Mouse (Mus musculus): ENCODE results near the gene Gjb4.
A peak's percentile ranks its signal among the peaks of the same experiment; 100 is the strongest.

Gjb4 gene

DNA sequence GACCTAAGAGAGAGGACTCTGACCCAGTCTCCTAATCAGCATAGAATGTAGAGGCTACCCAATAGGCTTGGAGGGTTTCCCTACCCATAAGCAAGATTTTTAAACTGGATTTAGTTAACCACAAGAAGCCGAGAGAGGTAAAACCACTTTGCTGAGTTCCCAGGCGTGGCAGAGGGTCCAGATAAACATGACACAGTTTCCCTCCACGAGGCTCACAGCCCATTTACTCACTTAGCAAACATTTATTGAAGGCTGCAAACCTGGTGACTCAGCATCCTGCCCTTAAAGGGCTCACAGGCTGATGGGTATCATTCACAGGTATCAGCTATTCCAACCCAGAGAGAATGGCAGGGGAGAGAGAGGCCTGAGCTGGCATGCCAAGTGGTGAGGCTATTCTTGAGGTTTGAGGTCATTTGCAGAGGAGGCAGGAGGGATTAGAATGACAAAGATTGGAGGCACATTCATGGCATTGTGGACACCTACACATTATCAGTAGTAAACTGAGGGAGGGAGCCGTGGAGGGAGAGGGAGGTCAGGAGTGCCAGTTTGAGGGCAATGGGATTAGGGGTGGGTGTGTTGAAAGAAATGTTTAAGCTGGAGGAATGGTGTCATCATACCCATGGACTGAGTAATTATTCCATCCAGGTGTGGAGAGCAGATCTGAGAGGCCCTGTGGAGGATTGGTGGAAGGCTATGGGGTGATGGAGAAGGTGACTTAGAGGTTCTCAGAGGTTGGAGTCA is 4.2 kb downstream of the Gjb4 start:
- DNase-seq, result no peak

DNA sequence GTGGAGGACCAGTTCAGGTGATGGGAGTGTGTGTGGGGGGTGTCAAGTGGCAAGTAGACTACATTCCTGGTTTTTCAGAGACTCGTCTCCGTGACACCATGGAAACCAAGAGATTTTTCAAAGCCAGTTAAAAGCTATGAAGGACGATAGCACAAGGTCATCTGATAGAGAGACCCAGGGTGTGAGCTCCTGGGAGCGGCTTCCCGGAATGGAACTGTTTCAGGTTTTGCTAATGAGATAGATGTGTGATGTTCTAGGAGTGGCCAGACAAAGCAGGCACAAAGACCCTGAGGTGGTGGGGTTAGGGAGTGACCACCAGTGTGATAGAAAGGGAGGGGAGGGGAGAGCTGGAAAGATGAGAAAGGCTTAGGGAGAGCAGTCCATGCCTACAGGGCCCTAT is 8.9 kb downstream of the Gjb4 start:
- DNase-seq, result no peak

DNA sequence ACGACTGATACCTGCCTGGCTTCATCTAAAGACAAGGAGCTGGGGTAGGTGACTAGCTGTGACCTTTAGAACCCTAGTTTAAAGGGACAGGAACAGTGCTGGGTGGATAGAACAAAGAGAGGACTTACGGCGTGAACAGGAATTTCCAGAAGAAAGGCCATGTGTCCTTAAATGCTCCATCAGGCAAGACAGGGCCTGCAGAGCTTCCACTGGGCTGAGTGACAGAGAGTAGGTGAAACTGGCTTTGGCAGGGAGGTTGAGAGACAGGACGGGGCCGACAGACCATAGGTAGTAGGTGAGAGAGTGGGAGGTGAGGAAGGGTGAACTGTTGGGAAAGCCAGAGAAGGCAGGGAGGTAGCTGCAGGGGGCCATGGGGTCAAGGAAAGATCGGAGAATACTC is 12.5 kb downstream of the Gjb4 start:
- DNase-seq, result no peak

DNA sequence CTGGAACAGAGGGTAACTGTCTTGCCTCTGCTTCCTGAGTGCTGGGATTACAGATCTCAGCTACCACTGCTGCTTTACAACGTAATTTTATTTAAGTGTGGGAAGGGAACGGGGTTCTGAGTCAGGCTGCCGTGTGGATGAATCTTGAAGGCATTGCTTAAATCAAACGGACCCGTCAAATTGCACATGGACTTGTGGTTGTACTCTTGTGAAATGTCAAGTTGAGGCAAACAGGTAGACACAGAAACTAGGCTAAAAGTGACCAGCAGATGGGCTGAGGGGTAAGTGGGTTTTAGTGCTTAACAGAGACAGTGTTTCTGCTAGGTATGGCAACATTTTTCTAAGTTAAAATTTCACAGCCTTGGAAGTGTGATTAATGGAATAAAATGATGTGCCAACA is 16.2 kb downstream of the Gjb4 start:
- DNase-seq, result no peak

DNA sequence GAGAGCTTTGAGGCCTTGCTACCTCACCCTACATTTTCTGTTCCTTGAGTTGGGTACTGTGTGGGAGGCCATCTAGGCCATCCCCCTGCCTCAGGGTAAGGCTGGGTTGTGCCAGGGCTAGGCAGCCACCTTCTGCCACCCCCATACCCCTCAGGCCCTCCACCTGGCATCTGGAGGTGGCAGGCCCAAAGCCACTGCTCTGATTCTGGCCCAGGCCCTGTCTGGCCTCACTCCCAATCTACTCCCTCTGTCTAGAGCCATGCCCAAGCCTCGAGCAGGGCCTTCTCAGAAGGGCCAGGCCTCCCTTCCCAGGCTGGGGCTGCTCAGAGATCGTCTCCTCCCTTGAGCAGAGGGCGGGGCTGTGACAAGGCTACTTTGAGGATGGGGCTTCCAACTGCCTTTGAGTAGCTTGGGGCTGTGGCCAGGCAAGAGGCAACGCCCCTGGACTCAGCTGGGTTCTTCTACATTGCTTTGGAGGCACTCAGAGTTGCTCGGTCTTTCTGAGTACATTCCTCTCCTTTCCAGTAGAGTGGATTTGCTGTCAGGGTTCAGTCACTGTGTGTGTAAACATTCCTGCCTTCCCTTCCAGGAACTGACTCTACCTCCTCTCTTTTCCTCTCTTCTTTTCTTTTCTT is 18.9 kb downstream of the Gjb4 start:
- no peak for DNase-seq

DNA sequence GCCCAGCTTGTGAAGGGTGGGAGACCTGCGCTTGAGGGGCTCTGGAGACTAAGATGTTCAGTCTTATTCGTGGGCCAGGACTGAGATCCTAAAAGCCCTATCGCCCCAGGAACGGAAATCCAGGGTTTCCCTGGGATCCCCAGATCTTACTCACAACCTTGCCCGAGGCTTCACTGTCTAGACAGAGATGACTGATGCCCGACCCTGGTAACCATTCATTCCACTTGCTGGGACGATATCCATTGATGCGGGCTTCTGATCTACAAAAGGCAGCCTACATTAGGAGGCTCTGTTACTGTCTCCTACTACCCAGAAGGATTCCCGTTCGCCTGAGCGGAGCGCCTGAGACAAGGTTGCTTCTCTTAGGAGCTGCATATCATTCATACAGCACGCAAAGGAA is 22.7 kb downstream of the Gjb4 start:
- DNase-seq, result no peak

DNA sequence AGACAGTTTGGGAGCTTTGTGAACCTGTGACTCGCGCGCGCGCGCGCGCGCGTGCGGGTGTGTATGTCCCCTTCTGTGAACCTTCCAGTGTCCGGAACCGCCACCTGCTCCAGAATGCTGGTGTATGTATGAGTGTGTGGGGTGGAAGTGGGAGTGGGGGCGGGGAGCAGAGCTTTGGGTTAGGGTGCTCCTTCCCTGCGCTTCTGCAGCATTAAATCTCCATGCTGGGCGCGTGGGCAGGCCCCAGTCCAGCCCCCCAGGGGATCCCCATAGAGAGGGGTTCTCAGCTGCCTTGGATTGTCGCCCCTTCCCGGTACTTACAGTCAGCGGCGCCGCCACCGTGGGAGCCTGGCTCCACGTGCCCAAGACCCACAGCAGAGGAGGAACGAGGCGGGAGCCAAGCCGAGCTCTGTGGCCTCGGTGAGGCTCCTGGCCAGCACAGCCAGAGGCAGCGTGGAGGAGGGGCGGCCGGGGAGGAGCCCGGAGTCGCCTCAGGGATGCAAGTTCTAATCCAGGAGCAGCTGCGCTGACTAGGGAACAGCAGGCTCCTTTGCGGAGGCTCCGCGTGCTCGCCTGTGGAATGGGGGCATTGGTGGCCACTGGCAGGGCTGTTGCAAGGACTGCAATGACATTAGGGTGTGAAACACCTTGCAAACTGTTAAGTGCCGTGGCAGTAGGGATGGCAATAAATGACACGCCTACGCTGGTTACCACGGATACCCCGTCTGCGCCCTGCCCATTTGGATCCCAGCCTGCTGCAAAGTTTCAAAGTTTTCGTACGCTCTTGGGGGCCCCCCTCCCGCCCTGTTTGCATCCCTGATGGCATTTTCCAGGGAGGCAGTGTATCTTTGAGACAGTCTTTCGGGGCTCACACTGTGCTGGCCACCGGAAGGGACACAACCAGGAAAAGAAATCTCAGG is 23.4 kb downstream of the Gjb4 start, which contains the start of gene Gjb3:
Gene Gjb3, minus strand, starts transcription at position 664 of the 920 bp plus-strand sequence.
- DNase-seq, result no peak

DNA sequence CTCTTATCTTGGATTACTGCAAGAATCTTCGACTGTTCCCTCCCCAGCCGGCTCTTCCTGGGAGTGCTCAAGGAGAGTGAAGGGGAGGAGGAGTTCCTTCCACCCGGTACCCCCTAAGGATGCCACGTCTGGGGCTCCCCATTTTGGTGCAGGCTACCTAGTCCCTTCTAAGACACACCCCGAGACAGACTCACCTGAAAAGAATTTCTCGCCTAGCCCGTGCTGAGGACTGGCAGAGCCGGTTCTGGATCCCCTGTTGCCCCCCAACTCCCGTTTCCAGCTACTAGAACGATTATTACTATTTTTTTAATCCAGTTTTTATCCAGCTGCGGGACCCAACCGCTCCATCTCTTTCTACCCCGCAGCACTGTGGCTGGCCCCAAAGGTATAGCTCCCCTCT is 24.1 kb downstream of the Gjb4 start:
- no peak for DNase-seq

DNA sequence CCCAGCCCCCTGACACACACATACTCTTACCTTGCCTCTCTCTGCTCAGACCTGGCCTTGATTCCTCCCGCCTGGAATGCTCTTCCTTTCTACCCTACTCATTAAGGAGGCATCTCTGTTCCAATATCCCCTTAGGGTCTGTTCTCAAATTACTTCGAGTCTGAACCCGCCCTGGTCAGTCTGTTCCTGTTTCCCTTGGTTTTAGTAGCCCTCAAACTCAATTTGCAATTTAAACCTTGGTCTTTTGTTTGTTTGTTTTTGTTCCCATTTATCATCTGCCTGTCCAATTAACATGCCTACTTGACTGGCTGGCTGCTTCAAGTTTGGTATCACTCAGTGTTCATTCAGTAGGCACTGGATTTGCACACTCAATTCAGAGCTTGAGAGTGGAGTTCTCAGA is 24.8 kb downstream of the Gjb4 start:
- no peak for DNase-seq

DNA sequence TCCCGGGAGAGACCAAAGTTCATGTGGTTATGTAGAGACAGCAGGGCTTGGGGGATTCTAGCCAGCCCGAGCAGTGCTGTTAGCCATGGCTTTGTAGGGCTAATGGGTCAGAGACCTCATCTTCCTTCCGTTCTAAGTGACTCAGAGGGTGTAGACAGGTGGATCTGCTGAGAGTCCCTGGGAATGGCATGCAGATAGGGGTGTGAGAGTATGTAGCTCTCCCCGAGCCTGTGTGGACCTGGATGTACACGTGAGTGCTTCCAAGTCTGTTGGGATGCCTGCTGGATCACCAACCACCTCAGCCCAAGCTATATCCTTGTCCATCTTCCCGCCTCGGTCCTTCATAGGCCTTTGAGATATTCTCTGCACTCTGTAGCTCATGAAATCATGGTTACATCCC is 25.5 kb downstream of the Gjb4 start:
- no peak for DNase-seq

DNA sequence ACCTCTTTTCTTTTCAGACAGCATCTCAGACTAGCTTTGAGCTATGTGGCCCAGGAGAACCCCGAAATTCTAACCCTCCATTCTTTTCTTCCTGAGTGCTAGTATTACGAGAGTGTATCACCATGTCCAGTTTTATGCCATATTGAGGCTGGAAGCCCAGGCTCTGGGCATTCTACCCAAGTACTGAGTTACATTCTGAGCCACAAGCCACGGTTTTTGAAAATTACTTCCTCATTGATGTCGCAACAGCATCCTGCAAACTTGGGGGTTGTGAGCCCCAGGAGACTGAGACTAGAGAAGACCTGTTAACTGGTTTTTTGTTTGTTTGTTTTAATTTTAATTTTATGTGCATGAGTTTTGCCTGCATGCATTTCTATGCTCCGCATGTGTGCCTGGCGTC is 26.1 kb downstream of the Gjb4 start:
- no peak for DNase-seq

DNA sequence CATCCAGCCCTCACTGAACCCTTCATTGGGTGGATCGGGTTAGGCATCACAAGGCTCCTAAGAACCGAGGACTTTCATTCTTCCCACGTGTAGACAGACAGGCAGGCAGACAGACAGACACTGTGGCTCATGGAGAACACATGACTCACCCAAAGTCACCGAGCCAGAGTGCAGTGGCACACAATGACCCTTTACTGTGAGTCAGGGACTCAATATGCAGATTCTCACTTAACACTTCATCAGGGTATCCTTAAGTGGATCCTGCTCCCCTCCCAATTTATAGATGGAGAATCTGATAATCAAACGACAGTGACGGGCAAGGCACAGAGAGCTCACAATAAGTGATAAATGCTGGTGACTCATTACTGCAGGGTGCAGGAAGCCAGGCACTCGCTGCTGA is 26.6 kb downstream of the Gjb4 start:
- DNase-seq, result no peak

DNA sequence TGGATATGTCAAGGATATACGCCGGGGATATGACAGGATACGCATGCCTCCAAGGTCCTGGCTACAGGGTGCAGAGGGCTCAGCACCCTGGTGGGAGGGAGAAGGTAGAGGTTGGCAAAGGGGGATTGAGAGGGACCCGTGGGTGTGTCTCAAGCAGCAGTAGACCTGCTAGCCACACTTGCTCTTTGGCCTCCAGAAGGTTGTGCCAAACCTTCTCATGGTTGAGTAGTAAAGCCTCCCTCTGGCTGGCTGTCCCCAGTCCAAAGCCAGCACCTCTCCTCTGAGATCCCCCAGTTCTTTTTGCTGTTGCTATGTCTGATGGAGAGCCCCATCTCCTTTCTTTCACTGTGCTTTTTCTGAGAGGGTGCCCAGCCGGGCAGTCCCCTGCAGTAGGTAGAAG is 28.6 kb downstream of the Gjb4 start:
- DNase-seq, result no peak

DNA sequence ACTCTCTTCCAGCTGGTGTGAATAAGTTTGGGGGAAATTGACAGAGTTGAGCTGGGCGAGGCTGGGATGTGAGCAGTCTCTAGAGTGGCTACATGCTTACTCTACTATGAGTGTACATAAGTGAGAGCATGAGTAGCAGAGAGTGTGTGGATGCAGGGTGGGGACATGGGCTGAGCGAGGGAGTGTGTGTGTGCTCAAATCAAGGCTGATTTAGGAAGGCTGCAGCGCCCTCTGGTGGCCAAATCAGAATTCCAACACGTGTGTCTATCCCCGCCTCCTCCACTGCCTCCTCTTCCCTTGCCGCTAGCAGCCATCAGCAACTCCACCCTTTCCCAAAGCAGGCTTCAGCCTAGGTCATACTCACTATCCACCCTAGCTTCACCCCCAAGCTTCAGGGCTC is 29.1 kb downstream of the Gjb4 start:
- peak; percentile 34 for DNase-seq

DNA sequence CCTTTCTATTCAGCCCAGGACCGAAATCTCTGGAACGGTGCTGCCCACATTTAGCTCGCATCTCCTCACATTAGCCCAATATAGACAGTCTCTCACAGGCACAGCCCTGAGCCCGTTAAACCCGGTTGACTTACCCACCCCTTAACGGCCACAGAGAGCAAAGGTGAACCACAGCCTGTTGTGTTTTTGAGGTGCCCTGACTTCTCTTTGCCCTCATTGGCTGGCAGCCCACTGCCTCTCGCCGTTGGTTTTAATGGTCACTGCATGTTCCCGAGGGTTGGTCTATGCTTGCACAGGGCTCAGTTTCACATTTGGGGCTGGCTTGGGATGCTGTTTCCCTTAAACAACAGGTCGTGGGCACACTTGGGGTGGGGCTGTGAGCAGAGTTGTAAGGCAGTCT is 29.6 kb downstream of the Gjb4 start:
- DNase-seq, result no peak

DNA sequence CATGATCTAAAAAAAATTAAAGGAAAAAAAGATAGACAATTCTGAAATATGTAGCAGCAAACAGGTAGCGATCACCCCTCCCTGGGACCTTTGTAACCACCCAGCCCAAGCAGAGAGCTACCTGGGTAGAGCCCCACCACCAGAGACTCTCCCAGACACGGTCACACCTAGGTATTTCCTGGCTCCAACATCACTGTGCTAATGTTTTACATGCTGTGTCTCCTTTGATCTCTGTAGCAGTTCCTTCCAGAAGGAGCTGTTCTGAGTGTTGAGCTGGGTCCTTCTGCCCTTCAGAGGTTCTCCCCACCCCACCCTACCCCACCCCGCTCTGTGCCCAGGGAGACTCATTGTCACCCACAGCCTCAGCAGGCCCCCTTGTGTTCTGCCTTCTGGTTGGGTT is 30.2 kb downstream of the Gjb4 start:
- no peak for DNase-seq

DNA sequence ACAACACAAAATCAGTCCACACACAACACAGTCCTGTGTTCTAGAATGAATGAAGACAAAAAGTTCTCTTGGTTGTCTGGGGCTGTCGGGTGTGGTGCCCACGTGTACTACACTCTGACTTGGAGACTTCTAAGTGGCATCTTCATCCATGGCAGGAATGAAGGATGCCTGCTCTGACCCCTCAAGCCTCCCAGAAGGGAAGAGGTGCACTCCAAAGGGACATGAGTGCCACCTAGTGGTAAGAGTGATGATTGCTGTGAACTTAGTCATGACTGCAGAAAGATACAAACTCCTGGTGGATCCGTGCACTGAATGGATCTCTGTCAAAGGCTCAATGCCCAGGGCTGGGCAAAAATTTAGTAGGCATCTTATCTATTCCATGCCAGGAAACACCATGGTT is 34.3 kb downstream of the Gjb4 start:
- DNase-seq, result peak; percentile 28

DNA sequence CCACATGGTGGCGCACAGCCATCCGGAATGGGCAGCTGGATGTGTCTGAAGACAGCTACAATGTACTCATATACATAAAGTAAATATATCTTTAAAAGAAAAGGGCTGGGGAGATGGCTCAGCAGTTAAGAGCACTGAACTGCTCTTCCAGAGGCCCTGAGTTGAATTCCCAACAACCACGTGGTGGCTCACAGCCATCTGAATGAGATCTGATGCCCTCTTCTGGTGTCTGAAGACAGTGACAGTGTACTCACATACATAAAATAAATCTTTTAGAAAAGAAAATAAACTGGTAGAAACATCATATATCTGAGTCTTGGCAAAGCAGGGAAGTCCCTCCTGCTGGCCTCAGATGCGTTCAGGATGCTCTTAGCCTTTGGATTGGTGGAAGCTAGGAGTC is 36.7 kb downstream of the Gjb4 start:
- no peak for DNase-seq

DNA sequence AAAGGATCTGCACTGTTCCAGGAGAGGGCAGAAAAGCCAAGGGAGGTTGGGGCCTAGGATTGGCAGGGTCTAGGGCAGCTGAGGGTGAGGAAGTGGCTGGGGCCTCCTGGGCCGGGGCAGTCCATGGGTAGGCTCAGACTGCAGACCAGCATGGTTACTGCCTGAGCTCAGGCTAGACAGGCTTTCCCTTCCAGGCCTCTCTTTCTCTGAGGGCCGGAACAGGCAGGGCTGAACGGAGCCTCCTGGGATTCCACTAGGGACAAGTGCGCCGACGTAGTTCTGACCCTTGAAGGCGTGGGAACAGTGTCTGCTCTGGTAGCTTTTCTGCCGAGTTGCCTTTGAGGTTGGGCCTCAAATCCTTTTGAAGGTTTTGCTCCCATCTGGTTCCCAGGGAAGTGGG is 38.1 kb downstream of the Gjb4 start:
- no peak for DNase-seq

DNA sequence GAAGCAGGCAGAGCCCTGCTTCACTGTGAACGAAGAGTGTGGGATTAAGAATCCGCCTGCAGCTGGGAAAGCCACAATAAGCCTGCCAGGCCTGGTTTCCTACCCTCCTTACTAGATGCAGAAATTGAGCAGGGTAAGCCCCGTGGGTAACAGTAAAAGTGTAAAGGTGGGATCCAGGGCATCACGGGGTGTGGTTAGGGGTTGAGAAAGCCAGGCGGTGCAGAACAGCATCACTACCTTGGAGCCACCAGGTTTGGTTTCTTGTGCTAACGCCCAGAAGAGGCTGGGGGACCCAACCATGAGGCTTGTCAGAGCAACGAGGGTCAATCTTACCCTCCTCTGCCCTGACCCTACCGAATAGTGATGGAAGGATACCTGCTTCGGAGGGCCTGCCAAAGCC is 39.3 kb downstream of the Gjb4 start:
- no peak for DNase-seq

DNA sequence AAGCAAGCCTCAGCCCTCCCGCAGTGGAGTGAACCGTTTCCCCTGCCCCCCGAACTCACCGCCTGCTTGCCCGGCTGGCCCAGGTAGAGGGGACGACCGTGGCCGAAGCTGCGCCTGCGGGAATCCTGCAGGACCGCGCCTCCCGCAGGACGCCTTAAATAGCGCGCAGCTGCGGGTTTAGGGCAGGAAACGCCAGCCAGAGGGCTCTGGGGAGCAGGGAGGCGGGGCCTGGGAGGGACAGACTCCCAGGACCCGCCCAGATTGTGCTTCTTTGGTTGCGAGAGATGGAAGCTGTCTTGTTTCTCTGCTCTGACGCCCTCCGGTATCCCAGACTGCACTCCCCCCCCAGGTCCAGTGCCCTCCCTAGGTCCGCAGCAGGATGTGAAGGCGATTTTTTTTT is 40.0 kb downstream of the Gjb4 start, which contains the start of gene Gja4:
Gene Gja4, minus strand, starts transcription at position 179 of the 400 bp plus-strand sequence.
- DNase-seq, result peak; percentile 47

DNA sequence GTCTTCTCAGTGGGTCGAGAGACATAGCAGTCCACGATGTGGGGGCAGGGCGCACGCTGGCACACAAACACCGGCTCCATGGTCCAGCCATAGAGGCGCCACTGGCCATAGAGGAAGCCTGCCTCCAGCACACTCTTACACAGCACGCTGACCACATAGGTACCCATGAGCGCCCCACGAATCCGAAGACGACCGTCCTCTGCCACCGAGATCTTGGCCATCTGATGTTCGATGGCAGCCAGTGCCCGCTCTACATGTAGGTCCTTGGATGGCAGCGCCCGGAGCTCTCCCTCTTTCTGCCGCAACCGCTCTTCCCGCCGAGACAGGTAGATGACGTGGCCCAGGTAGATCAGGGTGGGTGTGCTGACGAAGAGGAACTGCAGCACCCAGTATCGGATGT is 41.5 kb downstream of the Gjb4 start:
- DNase-seq, result no peak

DNA sequence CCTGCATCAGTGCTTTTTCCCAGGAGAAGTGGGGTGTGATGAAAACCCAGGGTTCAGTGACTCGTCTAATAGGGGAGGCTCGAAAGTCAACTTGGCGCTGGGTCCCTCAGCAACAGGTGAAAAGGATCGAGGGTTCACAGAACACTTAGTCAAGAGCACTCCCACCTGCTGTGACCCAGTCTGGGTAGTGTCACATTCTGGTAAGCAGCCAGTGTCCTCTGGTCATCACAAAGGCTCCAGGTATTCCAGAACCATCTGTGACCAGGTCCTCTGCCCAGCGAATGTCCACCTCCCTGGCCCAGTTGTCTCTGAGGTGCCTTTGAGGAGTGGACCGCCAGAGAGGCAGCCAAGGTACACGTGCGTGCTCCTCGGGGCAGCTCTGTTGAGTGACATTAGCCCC is 42.3 kb downstream of the Gjb4 start:
- DNase-seq, result peak; percentile 54

DNA sequence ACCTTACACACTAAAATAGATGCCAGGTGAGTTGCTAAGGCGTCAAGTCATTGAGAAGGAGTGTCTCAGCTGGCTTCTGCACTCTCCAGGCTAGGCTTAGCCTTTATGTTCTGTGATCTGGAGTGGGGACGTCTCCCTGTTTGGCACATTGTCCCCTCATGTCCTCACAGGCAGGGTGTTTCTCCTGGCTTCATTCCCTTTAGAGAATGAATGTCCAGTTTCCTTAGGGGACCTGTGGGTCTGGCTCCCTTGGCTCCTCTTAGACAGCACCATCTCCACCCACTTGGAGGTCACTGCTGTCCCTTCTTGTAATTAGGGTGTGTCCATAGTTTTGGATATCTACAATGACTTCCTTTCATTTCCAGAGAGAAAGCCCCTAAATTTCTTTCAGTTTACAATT is 47.0 kb downstream of the Gjb4 start:
- DNase-seq, result no peak

Data from cerebellum, adult 11-12 months (tissue).